Mouse (Mus musculus): ENCODE results near the gene Ece1.

DNA sequence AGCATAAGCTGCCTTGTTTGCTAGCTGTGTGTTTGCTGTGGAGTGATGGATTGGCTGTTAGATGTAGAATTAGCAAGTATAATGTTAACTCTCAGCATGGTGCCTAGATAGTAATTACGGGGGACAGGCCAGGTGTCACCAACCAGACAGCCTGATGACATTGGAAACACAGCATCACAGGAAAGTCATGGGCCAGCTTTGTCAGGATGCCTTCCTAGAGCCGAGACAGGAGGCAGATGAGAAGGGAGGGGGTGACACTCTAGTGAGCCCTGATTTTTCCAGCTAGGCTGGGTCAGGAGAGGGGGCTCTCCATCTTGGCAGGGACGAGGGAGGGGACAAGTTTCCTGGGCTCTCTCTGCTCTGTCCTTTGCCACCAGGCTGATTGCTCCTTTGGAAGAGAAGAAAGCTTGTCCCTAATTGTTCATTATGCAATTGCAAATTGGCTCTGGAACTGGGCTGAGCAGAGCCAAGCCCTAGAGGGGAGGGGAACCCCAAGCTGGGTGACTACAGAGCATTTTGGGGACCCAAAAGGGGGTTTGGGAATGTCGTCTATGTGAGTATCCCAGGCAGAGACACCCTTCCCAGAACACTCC, 29.6 kb downstream of the Ece1 start:
- TF ChIP-seq CTCF (IDR thresholded peaks at IDR 0.05; ENCODE audit: low read depth) (no peak), EP300 (optimal IDR thresholded peaks at IDR 0.05) (no peak)

Measured in stomach, postnatal 0 days (tissue).